Mouse (Mus musculus): Measurements from ENCODE around the gene Tbl1x.
A peak's percentile ranks its signal among the peaks of the same experiment; 100 is the strongest.

The Tbl1x gene

GRCm38 (mm10) chrX:77613041-77613440 lies 102.2 kb downstream of the Tbl1x start:
- no peak for DNase-seq

GRCm38 (mm10) chrX:77615735-77616293 lies 105.0 kb downstream of the Tbl1x start:
- no peak for DNase-seq

GRCm38 (mm10) chrX:77617368-77618144 lies 106.7 kb downstream of the Tbl1x start:
- DNase-seq, result no peak

- DNase-seq, result no peak
Observed at GRCm38 (mm10) chrX:77630439-77630838, 119.6 kb downstream of the Tbl1x start.

- no peak for DNase-seq
Observed at GRCm38 (mm10) chrX:77636499-77636898, 125.7 kb downstream of the Tbl1x start.

- peak; percentile 62 for DNase-seq
Observed at GRCm38 (mm10) chrX:77638076-77638475, 127.3 kb downstream of the Tbl1x start.

- DNase-seq, result no peak
Observed at GRCm38 (mm10) chrX:77640301-77640700, 129.5 kb downstream of the Tbl1x start.

GRCm38 (mm10) chrX:77646164-77646563 lies 135.4 kb downstream of the Tbl1x start:
- DNase-seq, result no peak

GRCm38 (mm10) chrX:77650246-77650645 lies 139.4 kb downstream of the Tbl1x start:
- DNase-seq, result no peak

- no peak for DNase-seq
Observed at GRCm38 (mm10) chrX:77662030-77662429, 151.2 kb downstream of the Tbl1x start.

GRCm38 (mm10) chrX:77663276-77663675 lies 152.5 kb downstream of the Tbl1x start:
- no peak for DNase-seq

GRCm38 (mm10) chrX:77665030-77665429 lies 154.2 kb downstream of the Tbl1x start:
- DNase-seq, result no peak

- DNase-seq, result peak; percentile 1
Observed at GRCm38 (mm10) chrX:77666911-77667310, 156.1 kb downstream of the Tbl1x start.

GRCm38 (mm10) chrX:77667441-77667840 lies 156.6 kb downstream of the Tbl1x start:
- DNase-seq, result no peak

- peak; percentile 2 for DNase-seq
Observed at GRCm38 (mm10) chrX:77669779-77670550, 159.2 kb downstream of the Tbl1x start.

All from lung, postnatal 10 days (tissue).